Mouse (Mus musculus): ENCODE data around the gene Olfml1.

Olfml1 gene

GRCm38 (mm10) chr7:107595426-107595825 lies 28.2 kb downstream of the Olfml1 start:
- no peak for DNase-seq

DNA sequence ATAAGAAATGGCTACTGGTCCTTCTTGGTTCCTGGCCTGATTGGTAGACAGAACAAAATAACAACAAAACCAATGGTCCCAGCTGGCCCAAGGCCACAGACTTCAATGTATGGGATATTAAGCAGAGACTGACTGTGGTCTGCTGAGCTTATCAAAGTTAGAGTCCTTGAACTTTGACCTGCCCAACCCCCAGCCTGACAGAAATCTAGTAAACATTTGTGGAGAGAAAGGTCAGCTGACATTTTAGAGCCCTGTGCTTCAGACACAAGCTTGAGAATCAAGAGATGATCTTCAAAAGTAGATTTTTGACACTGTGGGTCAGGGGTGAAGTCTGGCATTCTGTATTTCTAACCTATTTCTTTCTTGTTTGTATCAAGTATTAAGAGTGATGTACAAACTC lies 29.5 kb downstream of the Olfml1 start:
- DNase-seq, result peak; percentile 36

GRCm38 (mm10) chr7:107597956-107598355 lies 30.7 kb downstream of the Olfml1 start:
- no peak for DNase-seq

DNA sequence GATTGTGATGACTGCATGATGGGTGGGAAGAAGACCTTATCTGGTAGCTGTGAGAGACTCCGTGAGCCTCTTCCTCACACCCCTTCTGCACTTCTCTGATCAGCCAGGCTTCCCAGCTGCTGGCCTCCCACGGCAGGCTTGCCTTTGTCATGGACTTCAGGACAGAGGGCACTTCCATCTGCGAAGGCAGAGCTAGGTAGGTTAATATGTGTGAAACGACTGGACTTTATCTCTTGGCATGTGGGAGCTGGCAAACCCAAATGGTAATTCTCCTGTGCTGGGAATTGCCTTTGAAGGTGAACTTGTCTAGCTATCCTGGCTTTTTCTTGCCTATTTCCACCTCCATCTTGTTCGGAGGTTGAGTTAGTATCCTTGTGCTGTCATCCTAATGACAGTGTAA lies 33.4 kb downstream of the Olfml1 start:
- peak; percentile 73 for DNase-seq

DNA sequence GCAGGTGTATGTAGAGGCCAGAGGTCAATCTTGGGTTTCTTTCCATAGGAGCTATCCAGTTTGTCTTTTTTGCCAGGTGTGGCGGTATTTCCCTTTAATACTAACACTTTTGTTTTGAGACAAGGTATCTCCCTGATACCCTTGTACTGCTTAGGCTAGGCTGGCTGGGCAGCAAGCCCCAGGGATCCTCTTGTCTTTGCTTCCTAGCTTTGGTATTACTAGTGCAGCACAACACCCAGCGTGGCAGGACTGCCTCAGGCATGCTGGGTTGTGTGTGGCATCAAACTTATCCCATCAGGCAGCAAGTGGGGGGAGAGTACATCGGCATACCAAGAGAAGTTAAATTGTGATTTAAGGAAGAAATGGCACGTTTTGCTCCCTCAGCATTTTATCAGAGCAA lies 35.3 kb downstream of the Olfml1 start:
- DNase-seq, result peak; percentile 9

DNA sequence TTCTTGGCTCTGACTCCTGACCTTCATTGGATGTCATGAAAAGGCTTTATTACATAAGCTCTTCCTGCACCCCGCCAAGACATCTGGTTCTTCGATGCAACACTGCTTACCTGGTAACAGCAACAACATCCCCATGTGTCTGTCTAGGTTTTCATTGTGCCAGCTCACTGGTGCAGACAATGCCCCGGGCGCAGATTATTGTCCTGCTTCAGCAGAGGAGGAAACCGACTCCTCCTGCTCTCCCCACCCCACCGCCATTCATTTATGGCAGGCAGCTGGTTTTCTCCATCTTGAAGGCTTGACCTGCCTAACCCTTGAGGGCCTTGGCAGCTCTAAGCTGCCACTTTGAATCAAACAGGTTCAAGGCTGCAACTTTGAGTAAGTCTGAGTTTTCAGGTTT lies 35.7 kb downstream of the Olfml1 start:
- no peak for DNase-seq

- no peak for DNase-seq
Measured at GRCm38 (mm10) chr7:107607766-107608165, 40.5 kb downstream of the Olfml1 start.

- DNase-seq, result no peak
Measured at GRCm38 (mm10) chr7:107609622-107610255, 42.5 kb downstream of the Olfml1 start.

DNA sequence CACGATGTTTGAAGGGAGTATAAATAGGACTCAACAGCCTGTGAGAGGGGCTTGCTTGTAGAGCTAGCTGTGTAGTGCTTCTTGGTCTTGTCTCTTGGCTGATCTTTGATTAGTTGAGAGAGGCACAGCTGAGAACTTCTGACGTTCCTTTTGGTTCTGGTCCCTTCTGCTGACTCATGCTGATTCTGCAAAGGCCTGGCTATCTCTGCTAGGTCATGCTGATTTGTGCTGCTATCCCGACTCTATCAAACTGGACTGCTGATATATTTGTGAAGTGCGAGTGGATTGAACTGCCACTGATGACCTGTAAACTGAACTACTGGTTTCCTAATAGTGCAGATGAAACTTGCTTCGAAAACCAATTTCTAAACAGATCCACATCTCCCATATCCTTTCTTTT lies 43.6 kb downstream of the Olfml1 start:
- no peak for DNase-seq

GRCm38 (mm10) chr7:107618028-107618992 lies 51.1 kb downstream of the Olfml1 start:
- no peak for DNase-seq

- DNase-seq, result no peak
Measured at GRCm38 (mm10) chr7:107619225-107619624, 52.0 kb downstream of the Olfml1 start.

DNA sequence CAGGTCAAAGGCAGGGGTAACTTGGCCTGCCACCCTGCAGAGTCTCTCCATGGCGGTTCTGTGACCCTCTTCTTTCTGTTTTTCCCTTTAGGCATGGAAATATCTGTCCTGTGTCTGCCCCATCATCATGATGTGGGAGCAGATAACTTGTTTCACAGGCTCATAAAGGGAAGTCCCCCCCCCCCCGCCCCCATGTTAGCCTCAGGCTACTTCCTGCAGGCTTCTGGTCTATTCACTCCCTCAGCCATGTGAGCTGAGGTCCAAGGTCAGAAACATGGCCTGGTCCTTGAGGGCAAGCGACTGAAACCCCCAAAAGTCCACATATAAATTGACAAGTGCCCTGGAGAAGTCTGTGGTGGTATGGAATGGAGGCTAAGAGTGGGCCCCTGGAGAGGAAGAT lies 52.9 kb downstream of the Olfml1 start:
- DNase-seq, result no peak

DNA sequence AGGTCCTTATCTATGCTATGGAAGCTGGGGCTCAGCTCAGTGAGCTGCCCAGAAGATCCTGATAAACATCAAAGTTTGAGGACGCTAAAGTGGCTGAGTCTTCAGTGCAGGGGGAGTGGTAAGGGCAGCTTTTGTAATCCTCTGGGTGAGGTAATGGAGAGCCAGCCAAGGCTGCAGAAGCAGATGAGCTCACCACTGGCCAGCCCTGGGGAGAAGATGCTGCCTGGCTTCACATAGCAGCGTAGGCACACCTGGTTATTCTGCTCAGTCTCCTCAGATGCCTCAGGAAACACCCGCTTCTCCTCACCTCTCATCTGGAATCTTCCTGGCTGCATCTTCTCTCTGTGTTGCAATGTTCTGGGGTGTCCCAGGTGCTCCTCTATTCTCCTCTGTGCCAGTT lies 57.2 kb downstream of the Olfml1 start:
- DNase-seq, result no peak

DNA sequence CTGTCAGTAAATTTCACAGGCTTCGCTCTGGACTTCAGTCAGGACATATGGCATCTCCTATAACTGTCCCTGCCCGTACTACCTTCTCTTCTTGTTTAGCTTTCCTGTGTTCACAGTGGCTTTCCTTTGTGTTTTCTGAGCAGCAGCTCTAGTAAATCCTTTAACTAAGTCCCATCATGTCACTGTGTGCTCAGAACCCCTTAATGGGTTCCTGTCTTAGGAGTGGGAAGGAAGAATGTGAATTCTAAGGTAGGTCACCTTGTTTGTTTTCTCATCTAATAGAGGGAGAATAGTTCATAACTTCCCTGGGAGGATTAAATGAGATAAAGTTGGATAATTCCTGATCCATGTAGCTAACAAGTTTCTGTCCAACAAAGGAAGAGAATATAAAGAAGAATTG lies 57.8 kb downstream of the Olfml1 start, which contains the start of gene 5330417H12Rik:
TSS of gene 5330417H12Rik (minus strand) at position 101 of the 400 bp plus-strand sequence.
- DNase-seq, result no peak

GRCm38 (mm10) chr7:107625781-107626180 lies 58.5 kb downstream of the Olfml1 start:
- no peak for DNase-seq

DNA sequence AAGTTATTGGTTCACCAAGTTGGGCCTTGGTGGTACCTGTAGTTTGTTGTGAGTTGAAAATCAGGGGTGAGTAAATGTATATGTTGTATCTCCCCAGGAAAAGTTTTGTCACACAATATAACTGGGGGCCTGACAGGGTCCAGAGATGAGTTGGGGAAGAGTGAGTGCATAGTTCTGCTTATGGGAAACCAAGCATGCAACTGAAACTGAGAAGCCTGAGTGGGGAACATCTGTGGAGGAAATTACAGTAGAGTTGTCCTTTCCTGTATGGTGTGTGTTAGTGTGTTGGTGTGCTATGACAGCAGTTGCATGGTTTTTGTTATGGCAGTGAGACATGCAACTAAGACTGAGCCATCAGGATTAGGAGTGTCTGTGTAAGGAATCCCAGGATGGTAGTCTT lies 61.1 kb downstream of the Olfml1 start:
- DNase-seq, result no peak

DNA sequence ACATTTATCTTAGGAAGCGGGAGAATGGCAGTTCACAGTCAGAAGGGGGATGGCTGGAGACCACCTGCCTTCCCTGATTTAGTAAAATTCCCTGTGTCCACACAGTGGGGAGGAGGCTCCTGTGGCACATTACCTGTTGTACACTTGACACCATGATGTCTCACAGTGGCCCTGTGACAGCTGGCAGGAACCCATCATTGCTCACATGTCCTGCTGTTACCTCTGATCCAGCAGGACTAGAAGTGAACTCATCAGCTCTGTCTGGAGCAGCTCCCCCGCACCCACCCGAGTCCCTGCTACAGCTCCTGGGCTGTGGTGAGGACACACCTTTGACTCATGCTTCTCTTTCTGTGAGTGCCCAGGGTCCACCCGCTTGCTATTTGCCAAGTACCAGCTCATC lies 66.0 kb downstream of the Olfml1 start:
- DNase-seq, result no peak

- DNase-seq, result no peak
Measured at GRCm38 (mm10) chr7:107637398-107637797, 70.2 kb downstream of the Olfml1 start.

GRCm38 (mm10) chr7:107638026-107638425 lies 70.8 kb downstream of the Olfml1 start:
- no peak for DNase-seq
